Mouse (Mus musculus): ENCODE data around the gene Prph.
"Not testable (repeated sequence)": the region's sequence is repeated elsewhere in the genome, so short reads cannot be mapped to it uniquely, and the experiment has no call there.

Prph gene

DNA sequence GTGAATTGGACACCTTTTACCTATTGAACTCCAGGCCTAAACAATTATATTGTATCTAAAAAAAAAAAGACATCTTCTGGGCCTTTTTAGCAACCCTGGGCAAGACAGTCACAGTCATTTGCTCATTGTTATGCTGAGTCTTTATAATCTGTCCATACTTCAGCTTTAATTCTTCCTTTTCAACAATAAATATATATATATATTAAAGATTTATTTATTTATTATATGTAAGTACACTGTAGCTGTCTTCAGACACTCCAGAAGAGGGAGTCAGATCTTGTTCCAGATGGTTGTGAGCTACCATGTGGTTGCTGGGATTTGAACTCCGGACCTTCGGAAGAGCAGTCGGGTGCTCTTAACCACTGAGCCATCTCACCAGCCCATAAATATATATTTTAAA, 21.0 kb downstream of the Prph start:
- not testable (repeated sequence) for DNase-seq (ENCODE audit: low spot score)

GRCm38 (mm10) chr15:99078181-99078910, 23.4 kb downstream of the Prph start:
- peak; percentile 33 for DNase-seq (ENCODE audit: low spot score)

DNA sequence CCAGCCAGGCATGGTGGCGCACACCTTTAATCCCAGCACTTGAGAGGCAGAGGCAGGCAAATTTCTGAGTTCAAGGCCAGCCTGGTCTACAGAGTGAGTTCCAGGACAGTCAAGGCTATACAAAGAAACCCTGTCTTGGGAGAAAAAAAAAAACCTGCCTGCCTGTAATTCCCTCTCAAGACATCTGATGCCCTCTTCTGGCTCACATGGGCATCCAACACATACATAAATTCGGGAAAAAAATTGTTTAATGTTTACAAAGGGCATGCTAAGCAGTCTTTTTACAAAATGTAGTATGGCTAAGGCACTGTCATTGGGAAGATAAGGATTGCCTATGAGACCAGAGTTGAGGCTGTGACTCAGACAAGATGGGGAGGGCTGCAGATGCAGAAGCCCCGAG, 24.8 kb downstream of the Prph start:
- no peak for DNase-seq (ENCODE audit: low spot score)

DNA sequence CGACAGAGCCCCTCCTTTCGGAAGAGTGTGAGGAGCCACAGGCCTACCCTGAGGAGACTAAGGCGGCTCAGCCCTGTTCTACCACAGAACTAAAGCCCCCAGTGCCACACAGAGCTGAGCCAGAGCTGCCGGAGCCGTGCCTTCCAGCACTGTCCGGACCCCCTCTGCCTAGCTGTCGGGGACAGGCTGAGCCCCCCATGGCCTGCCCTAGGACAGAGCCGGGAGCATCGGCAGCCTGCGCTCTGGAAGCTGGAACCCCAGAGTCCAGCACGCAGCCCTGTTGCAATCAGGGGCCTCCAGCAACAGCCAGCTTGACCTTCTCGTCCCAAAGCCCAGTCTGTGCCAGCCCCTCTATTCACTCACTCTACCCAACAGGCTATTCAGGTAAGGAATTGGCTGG, 27.3 kb downstream of the Prph start:
- DNase-seq (ENCODE audit: low spot score): no peak

GRCm38 (mm10) chr15:99082840-99083239, 27.9 kb downstream of the Prph start:
- DNase-seq (ENCODE audit: low spot score): no peak

DNA sequence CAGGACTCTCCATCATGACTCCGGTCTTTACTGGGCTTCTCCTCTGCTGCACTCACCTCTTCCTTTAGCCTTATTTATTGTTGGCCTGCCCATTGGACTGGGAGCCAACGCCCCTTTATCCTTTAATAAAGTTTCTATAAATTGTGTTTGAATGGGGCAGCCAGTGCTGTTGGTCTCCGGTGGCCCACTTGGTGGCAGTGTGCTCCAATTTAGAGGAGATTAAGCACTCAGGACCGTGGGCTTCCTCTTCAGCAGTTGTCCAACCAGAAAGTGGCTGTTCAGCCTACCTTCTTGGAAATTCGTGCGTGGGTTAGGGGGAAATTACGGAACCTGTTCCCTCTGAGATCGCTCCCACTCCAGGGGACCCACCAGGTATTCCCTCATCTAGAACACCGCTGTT, 28.3 kb downstream of the Prph start:
- DNase-seq (ENCODE audit: low spot score): peak; percentile 78

DNA sequence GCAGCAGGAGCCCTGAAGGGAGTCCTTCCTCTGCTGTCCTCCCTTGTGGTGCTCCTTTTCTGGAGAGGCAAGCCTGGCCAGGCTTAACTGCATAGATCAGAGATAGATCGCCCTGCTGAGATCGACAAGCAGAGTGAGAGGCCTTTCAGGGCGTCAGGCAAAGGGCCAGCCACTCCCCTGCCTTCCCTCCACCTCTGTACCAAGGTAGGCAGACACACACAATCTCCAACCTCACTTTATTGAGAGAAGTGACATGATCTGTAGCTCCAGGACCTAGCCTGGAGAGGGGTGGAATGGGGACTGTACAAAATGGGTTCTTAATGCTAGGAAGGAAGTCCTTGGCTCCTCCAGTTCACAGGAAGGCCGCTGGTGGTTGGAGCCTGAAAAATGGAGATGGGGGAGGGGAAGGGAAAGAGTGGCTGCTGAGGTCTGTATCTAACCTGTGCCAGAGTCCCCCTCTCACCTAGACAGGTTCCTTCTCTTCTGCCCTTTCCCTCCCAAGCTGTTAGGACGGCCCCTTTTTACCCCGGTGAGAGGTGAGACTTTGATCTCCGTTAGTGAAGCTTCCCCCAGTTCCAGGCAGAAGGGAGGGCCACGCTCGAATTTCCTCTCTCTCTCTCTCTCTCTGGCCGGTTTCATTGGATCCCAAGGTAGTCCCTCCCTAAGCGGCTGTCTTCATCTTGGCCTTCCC, 29.0 kb downstream of the Prph start:
- DNase-seq (ENCODE audit: low spot score): no peak

DNA sequence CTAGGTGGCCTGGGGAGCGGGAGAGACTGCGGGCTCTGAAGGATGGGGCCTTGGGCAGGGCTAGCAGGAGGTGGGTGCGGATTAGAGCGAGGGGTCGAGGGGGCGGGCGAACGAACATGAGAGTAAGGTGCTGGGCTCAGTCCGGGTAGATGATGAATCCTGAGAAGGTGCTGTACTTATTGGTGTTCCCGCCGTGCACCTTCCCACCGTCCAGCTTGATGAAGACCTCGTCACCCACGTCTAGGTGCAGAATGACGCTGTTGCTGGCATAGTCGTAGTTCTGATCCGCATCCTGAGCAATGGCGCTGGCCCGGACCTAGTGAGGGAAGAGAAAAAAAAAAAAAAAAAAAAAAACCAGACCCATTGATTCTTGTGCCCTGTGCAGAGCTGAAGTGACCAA, 29.6 kb downstream of the Prph start:
- no peak for DNase-seq (ENCODE audit: low spot score)

GRCm38 (mm10) chr15:99085997-99086396, 31.0 kb downstream of the Prph start:
- DNase-seq (ENCODE audit: low spot score): no peak

DNA sequence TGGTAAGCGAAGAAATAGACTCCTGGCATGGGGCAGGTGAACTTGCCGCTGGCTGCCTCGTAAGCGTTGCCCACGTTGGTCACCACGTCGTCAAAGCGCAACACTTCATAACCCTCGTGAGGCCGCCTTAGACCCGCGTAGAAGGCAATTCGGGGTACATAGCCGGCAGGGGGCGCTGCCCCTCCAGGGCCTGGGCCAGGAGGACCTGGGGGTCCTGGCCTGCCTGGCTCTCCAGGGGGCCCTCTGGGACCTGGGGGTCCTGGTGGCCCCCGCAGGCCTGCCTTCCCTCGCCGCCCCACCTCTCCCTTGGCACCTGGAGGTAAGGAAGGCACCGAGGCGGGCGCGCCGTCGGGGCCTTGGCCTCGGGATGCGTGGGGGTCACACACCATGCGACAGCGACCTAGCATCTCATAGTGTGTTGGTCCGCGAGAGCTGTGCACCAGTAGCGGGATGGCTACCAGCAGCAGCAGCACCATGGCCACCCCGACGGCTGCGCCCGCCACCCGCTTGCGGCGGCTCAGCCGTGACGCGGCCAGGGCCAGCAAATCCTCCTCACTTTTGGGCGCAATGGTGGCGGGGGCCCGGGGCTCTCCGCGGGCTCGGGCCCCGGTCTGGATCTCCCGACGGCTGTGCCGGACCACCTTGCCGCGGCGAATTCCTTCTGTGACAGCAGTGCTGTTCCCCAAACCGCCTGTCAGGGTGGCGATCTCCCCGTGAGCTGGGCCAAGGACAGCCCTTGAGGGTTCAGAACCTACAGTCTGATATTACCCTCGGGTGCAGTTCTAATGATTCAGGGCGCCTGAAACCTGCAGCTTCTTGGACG, 32.5 kb downstream of the Prph start, which contains the start of gene C1ql4:
C1ql4 (minus strand) TSS at position 565 of the 823 bp plus-strand sequence.
- peak; percentile 79 for DNase-seq (ENCODE audit: low spot score)

DNA sequence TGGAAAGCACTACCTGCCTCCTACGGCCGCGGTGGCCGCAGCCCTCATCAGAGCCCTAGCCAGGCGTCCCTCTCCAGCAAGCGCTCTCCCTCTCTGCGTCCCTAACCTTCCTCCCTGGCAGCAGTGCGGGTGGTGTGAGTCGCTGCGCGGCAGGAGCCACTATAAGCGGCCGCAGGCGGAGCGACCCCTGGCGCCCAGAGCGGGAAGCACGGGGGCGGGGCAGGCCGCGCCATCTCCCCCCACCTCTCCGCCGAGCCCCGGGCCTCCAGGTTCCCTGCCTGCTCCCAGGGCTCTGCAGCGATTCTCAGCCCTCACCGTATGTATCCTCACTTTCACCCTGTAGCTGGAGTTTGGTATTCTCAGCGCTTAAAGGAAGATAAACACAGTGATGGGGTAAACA, 33.3 kb downstream of the Prph start:
- DNase-seq (ENCODE audit: low spot score): peak; percentile 93

- DNase-seq (ENCODE audit: low spot score): peak; percentile 66
Observed at GRCm38 (mm10) chr15:99089069-99089468, 34.1 kb downstream of the Prph start.

DNA sequence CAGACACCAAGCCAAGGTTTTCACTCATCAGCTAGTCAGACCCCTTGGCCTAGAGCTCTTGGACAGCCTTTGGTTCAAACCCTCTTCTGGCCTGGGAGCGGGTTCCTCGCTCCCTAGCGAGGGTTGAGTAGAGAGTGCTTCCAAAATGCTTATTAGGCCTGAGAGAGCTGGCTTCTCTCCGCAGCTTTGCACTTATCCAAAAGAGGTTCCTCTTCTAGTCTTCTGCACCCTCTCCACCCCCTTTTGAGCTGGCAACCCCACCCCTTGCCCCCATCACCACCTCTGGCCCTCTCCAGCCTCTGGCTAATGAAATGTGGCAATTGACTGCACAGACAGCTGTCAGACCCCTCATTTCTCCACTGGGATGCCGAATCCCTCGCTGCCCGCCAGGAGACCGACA, 37.9 kb downstream of the Prph start, which contains the start of gene Dnajc22:
Dnajc22 (plus strand) TSS at position 301 of the 400 bp plus-strand sequence.
- no peak for DNase-seq (ENCODE audit: low spot score)

- peak; percentile 64 for DNase-seq (ENCODE audit: low spot score)
Observed at GRCm38 (mm10) chr15:99093291-99094258, 38.6 kb downstream of the Prph start.

DNA sequence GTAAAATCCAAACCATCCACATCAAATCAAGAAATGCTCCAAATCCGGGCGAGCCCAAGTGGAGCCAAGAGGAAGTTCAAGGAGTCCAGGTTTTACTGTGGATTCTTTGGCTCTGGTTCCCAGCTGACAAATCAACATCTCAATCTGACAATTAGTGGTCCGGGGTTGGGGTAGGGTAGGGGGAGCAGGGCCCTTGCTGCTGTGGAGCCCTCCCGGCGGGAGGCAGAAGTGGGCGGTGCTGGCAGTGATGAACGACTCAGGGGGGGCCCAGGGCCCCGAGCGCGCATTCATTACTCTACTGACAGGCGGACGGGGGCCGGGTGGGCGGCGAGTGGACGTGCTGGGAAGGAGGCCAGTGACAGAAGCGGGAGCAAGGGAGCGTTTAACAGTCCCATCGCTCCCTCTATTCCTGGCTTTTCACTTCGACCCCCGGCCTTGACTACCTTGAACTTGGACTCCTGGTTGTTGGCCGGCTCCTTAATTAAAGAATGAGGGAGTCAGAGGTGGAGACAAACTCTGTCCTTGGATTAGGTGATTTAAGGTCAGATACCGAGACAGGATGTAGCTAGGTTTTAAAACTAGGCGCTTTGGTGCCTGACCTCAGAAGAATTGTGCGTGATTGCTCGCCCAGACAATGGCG, 39.8 kb downstream of the Prph start:
- no peak for DNase-seq (ENCODE audit: low spot score)

DNA sequence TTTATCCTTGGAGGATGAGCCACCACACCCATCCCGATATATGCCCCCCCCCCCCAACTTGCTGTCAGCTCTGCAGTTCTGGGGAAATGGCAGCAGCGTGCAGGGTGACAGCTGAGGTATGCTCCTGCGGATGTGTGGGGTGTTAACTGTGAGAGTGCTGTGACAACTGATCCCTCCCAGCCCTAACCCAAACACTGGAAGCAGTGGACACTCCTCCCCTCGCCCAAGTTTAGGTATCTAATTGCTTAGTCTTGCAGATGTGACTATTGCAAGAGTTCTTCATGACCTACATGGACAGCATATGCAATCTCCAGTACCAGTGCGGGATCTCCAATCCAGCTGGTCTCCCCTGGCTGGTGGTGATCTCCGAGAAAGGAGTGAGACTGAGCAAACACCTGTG, 40.4 kb downstream of the Prph start:
- no peak for DNase-seq (ENCODE audit: low spot score)

GRCm38 (mm10) chr15:99096061-99096793, 41.3 kb downstream of the Prph start:
- DNase-seq (ENCODE audit: low spot score): no peak

DNA sequence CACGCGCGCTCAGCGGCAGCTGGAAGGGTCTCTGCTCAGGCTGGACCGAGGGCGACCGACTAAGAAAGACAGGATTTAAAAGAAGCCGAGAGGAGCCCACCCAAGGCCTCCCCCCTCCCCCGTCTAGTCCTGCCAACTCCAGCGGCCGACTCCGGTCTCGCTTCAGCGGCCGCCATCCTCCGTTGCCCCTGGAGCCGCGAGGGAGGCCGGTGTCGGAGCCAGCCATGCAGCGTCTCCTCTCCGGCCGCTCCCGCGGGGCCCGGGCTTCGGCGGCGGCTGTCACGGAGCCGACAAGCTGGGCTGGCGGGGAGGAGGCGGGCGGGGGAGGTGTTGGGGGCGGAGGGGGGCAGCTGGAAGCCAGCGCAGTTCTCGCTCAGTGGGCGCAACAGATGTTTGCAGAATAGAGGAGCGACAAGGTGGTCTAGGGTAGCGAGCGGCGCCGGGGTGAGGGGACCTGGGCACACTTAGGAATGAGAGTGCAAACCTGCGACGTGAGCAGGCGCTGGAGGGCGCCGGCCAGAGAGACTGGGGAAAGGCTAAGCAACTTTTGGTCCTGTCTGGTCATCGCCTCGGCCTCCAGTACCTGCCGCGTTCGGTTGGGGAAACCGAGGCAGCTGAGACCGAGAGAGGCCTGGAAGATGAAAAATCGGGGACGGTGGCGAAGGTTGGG, 42.0 kb downstream of the Prph start:
- DNase-seq (ENCODE audit: low spot score): peak; percentile 62

DNA sequence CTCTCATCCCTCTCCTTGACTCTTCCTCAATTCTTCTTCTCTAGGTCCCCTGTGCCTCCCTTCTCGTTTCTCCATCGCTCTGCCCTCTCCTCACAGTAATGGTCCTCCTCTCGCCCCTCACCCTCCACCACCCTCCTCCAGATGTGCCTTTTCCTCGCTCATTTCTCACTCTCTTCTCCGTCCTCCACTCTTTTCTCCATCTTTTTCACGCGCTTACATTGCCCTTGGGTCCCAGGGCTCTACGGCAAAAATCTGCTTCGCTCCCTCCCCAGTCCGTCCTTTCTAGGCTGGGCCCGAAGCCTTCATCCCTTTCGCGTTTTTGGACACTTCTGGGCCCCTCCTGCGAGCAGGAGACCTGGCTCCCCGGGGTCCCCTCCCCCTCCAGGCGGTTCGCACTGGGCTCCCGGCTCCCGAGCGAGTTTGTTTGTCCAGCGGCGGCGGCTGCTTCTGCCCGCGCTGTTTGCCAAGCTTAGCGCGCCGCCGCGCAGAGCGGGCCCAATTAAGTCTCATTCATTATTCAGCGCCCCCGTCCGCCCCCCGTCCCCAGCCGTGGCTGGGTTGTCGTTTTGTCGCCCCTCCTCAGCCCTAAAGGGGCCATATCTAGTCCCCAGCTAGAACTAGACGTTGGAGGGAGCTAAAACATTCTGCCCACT, 43.0 kb downstream of the Prph start:
- DNase-seq (ENCODE audit: low spot score): no peak

Data from testis, postnatal 10 days (tissue).